Mouse (Mus musculus) spleen, postnatal 36 days (tissue): Measurements from ENCODE around the gene Zfp362.

Source experiments
- DNase-seq, 2 experiments: peaks; one replicate each; pipeline ENCODE4 v3.0.0; 2022; ENCODE audit warnings: low spot score in 2 of 2, mixed read lengths in 1 of 2

Zfp362 gene

GRCm38 (mm10) chr4:128806043-128806826, at the start of gene Zfp362:
TSS of gene Zfp362 (minus strand) at chr4:128806045.
- peak; percentile 49 to 58 for DNase-seq

GRCm38 (mm10) chr4:128855613-128856040, 49.8 kb upstream of the Zfp362 start:
- peak; percentile 33 to 57 for DNase-seq

GRCm38 (mm10) chr4:128853117-128853516, 47.3 kb upstream of the Zfp362 start:
- DNase-seq = no peak

DNA sequence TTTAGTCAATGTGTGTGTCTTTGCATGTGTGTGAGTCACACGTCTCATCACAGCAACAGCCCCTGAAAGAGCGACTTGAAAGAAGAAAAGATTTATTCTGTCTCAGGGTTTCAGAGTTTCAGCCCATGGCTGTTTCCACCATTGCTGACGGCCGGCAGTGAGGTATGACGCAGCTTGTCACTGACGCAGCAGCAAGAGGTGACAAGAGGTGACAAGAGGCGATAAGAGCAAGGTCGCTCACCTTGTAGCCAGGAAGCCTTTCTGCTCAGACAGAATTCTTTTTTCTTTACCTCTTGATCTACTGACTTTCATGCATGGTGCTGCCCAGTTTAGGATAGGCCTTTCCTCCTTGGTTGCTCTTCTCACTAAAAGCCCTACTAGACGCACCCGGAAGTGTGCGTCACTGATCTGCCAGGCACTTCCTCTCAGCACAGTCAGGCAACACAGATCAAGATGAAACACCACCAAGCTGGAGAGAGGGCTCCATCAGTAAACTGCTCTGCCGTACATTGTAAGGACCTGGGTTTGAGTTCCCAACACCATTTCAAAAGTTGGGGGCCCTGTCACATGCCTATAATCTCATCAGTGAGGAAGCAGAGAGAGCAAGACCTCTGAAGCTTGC, 46.5 kb upstream of the Zfp362 start:
- no peak for DNase-seq

- DNase-seq = no peak
Observed at GRCm38 (mm10) chr4:128849686-128850085, 43.8 kb upstream of the Zfp362 start.

- DNase-seq = no peak
Observed at GRCm38 (mm10) chr4:128848961-128849360, 43.1 kb upstream of the Zfp362 start.

DNA sequence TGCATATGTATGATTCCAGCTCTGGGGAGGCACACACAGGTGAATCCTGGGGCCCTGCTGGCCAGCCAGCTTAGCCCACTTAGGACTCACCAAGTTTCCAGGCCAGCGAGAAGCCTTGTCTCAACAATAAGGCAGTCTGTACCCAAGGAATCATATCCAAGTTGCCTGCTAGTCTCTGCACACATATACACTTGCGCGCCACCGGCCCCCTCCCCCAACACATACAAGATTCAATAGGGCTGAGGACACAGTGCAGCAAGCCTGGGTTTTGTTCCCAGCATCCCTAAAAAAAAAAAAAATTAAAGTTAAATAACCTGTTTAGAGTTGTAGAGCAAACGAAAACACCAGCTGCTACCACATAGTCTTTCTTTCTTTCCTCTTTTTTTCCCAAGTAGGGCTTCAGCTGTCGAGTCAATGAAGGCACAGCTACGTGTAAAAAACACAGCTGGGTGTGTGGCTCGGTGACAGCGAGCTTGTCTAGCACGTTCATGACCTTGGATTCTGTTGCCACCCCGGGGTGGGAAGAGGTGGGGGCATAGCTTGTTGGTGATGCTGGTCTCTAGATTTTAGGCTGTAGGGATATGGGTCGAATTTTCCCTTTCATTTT, 39.6 kb upstream of the Zfp362 start:
- no peak for DNase-seq

DNA sequence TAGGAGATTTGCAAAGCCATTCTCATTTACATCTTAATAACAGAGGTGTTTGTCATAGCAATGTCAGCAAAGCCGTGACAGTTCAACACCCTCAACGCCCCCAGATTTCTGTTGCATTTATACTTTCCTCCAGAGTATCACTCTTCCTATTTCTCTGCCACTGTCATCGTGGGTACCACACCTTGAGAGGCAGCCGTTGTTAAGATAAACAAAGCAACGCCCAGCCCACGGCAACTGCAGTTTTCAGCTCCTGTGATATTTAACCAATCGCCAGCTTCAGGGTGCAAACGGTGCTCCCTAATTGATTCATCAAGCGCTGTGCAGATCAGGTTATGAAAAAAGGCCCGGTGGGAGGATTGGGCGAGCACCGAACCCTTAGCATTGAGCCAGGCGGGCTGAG, 38.7 kb upstream of the Zfp362 start:
- DNase-seq = no peak

GRCm38 (mm10) chr4:128841259-128841658, 35.4 kb upstream of the Zfp362 start:
- DNase-seq = no peak

DNA sequence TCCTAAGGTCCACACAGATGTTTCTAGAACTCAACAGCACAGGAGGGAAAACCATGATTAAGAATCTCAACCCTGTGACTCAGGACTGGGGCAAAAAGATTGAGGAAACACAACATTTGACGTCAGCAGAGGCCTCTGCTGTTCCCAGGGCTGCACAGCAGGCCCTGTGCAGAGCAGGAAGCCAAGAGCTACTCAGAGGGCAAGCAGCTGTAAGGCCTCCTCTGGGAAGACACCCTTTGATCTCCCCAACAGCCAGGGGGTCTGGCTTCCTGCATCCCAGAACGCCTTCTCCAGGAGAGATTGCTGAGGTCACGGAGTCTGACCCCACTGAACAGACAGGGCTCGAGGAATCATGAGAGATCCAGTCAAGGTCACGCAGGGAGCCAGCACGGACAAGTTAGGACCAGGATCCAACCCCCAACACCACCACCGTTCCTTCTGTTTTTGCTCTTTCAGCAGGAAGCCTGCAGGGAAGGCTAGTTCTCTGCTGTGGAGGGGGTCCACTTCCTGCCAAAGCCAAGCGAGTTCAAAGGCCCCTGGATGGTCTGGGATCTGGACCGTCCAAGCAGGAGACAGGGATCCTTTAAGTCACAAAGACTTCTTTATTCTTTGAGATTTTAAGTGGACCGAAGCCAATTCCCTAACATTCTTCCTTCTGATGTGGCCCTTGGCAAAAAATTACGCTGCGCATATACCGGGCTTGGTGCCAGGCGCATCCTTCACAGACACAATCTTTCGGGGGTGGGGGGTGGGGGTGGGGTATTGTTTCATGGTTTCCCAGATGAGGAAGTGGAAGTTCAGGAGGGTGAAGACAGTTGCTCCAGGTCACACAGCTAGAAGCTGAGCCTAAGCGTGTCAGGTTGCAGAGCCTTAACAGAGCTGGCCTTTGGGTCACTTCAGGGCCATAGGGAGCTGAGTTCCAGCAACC, 34.2 kb upstream of the Zfp362 start:
- DNase-seq = peak in 1 of 2 experiments; percentile 12

DNA sequence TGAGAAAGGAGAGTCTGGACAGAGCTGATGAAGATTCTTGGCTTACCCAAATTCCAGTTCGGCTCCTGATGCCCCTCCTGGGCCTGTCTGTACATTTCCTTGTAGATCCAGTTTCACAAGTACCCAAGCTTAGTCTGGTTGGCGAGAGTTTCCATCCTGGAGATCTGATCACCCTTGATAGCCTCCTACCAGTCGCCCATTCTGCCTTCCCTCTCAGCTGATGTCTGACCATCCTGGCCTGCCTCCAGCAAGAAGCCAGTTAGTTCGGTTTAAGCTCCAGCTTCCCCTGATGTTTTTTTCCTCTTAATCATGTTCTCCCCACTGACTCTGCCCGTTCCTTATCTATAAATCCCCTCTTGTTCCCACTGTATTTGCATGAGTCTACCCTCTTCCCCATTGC, 32.4 kb upstream of the Zfp362 start:
- DNase-seq = no peak

GRCm38 (mm10) chr4:128824131-128824530, 18.3 kb upstream of the Zfp362 start:
- no peak for DNase-seq

DNA sequence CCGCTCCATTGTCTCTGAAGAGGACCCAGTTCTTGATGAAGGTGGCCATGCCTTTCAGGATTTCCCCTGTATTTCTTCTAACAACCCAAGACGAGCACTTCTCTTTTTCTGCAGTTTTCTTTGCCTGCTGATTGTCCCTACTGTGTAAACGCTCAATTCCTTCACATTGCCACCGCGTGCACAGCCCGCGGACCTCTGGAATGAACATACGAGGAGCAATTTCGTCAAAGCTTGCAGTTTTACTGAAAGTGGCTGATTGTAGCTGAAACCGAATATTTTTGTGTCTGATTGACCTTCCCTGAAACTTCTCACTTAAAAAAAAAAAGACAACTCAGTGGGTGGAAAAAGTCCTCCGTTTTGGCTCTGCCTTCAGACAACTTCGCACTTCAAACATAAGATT, 14.7 kb upstream of the Zfp362 start:
- DNase-seq = no peak

- no peak for DNase-seq
Observed at GRCm38 (mm10) chr4:128817011-128817410, 11.2 kb upstream of the Zfp362 start.

DNA sequence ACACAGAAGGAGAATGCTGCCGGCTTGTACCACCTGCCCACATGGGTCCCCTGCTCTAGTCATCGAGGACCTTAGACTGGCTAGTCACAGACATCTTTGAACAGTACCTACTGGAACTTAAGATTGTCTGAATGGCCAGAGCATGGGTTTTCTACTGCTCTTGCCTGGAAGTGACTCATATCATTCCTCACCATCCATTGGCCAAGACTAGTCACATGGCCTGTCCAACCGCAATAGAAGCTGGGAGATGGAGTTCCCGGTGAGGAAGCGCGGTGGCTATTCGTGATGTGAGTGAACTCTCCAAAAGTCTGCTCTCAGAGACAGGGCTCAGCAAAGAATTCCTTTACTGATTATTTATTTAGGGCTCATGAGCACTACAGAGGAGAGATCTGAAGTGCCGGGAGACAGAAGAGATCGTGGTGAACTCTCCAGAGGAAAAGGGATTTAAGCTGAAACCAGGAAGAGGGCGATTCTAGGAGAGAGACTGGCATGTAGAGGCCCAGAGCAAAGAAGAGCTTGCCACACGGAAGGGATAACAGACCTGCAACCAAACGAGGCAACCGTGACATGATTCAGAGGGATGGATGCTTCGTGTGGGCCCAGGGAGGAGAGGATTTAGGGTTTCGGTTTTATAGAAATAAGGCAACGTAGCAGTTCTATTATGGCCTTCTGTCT, 5.7 kb upstream of the Zfp362 start:
- peak; percentile 79 to 82 for DNase-seq

DNA sequence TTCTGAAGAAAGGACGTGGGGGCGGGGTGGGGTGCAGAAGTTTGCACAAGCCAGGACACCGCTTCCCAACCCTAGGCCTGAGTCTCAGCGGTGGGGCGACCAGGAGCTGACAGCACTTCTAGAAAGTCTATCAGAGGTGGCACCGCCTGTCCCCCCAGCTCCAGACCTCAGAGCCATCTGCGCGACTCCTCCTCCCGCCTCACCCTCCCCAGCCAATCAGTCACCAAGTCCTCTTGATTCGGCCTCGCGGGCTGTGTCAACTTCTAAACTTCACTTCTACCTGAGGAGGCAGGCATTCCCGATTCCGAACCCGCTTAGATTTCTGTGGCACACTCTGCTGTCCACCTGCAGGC, 958 bp upstream of the Zfp362 start:
- peak; percentile 76 for DNase-seq

GRCm38 (mm10) chr4:128805150-128806042, 449 bp downstream of the Zfp362 start:
- DNase-seq = no peak

DNA sequence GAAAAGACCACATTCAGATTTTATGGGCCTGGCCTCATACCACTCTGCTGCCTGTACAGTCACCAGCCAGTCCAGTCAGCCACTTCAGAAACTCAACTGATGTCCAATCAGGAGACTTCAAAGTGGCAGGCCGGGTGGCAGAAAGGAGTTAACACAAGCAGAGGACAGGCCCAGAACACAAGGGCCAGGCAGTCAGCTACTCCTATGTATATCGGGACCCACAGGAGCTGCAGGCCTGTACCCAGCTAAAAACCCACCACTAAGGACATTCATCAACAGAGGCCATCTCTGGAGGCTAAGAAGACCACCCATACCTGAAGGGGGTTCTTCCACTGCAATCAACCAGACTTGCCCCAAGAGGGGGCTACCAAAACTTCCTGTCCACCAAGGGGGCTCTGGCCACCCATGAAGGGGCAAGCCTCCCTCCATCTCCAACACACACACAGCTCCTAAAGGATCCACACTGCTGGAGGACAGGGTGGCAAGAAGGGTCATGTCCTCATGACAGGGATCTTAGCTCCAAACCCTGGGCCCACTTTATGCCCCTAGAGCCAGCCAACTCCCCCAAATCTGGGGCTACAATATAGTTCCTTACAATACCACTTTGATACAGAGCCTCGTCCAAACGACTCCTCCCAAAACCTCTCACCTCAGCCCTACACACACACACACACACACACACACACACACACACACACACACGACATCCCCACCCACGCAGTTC, 1.3 kb downstream of the Zfp362 start:
- DNase-seq = no peak

DNA sequence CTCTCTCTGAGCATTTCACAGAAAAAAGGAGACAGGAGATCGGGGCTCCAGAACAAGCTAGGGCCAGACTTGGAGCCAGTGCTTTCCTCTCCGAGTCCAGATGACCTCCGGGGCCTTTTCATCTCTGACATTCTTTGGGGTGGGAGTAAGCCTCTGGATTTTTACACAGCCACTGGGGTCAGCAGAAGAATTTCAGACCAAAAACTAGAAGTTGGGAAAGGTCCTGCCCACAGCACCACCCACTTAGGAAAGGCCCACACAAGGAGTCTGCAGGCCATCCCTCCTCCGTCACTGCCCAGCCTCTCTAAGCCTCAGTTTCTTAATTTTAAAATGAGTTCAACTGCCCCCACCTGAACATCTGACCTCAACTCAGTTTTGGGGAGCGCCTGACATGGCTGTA, 2.3 kb downstream of the Zfp362 start:
- no peak for DNase-seq
